Mouse (Mus musculus) kidney, embryonic 16.5 days (tissue): ENCODE results near the gene Tcea3. TPM values are rescaled to one million over a fixed set of nuclear protein-coding genes. Genes with fewer than 3 reads are reported as not detected.
A peak's percentile ranks its signal among the peaks of the same experiment; 100 is the strongest.

Source experiments
- ATAC-seq: fragments of 200-750 bp; cut with Nextera tagmentation; 2 replicates; pipeline ENCODE4 v1.8.0; 2017; ENCODE audit warnings: moderate TSS enrichment; ENCODE audit not compliant: low FRiP score, low TSS enrichment
- H3K27ac ChIP-seq: fragments of 300-500 bp; sonication (generic); 2 replicates; pipeline ENCODE4 v1.5.1; 2014; ENCODE audit warnings: low read length
- H3K27me3 ChIP-seq: fragments of 300-500 bp; sonication (generic); 2 replicates; pipeline ENCODE4 v1.6.1; 2014; ENCODE audit warnings: low read length, control low read depth, mixed read lengths; ENCODE audit not compliant: insufficient read depth
- H3K36me3 ChIP-seq: fragments of 300-500 bp; sonication (generic); 2 replicates; pipeline ENCODE4 v1.6.1; 2014; ENCODE audit warnings: low read length, control low read depth, mixed read lengths; ENCODE audit not compliant: insufficient read depth
- H3K4me1 ChIP-seq: fragments of 300-500 bp; sonication (generic); 2 replicates; pipeline ENCODE4 v1.6.1; 2014; ENCODE audit warnings: low read length, control low read depth, mixed read lengths; ENCODE audit not compliant: insufficient read depth
- H3K4me2 ChIP-seq: fragments of 300-500 bp; sonication (generic); replicated peaks from 2 replicates; pipeline ENCODE4 v1.6.1; 2014; ENCODE audit warnings: low read depth, low read length
- H3K4me3 ChIP-seq: fragments of 300-500 bp; sonication (generic); 2 replicates; pipeline ENCODE4 v1.5.1; 2014; ENCODE audit warnings: mild to moderate bottlenecking, low read length
- H3K9ac ChIP-seq: fragments of 300-500 bp; sonication (generic); replicated peaks from 2 replicates; pipeline ENCODE4 v1.6.1; 2014; ENCODE audit warnings: low read length
- H3K9me3 ChIP-seq: fragments of 300-500 bp; sonication (generic); 2 replicates; pipeline ENCODE4 v1.6.1; 2016; ENCODE audit warnings: low read length, control low read depth
- WGBS: fragments of 180-500 bp; shearing (Covaris S2); extraction: QIAGEN DNeasy Blood & Tissue Kit; methylation state at CpG from one replicate; pipeline ENCODE4 v1.1.7; 2014; 5-methylcytosine and 5-hydroxymethylcytosine counted together
- polyA plus RNA-seq: library from polyadenylated mRNA; unstranded; fragments of >200 nt; fragmentation: Nextera tagmentation; extraction: Ambion mirVana; gene quantifications from 2 replicates; pipeline ENCODE4 v1.2.1, GENCODE M21; 2015

The Tcea3 gene
- polyA plus RNA-seq, 1 experiment from 2014 or later, result 11.4 TPM

DNA sequence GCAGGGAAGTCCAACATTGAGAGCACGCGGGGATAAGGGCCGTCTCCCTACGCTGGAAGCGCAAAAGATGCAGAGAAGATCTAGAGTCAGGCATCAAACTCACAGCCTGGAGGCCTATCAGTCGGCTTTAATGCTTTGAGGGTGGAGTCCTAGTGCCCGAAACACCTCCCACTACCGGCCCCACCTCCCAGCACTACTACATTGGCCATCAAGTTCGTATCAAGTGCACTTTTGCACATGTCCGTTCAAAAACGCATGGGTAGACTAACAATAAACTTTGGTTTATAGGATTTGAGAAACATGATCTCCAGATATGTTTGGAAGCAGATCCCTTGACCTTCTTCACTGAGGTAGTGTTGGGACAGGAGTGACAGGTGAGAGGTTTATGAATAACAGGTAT lies 62.3 kb downstream of the Tcea3 start:
- Histone ChIP-seq H3K27ac (peak overlapping the region; percentile 98), H3K9me3 (no peaks in the 10 kb centered on the region), H3K9ac (peak overlapping the region; percentile 77), H3K36me3 (no peaks in the 10 kb centered on the region), H3K27me3 (no peaks in the 10 kb centered on the region), H3K4me2 (peak overlapping the region; percentile 93), H3K4me1 (peaks cover 31% of the 10 kb centered on the region), H3K4me3 (peak overlapping the region; percentile 100)
- 4% methylated on average over 11 of the region's 11 CpGs for WGBS
- peak; percentile 39; the same call in 1 of the 2 replicates for ATAC-seq

GRCm38 (mm10) chr4:136310229-136311041 lies 62.9 kb downstream of the Tcea3 start, which contains the start of gene Hnrnpr:
Gene Hnrnpr (plus strand): TSS chr4:136310942.
- Histone ChIP-seq H3K9me3 (no peaks in the 10 kb centered on the region), H3K4me3 (peak within 1 kb of the TSS; percentile 100), H3K36me3 (no peaks in the 10 kb centered on the region), H3K9ac (peak within 1 kb of the TSS; percentile 100), H3K4me2 (peak within 1 kb of the TSS; percentile 93), H3K4me1 (peaks cover 35% of the 10 kb centered on the region), H3K27ac (peak within 1 kb of the TSS; percentile 99), H3K27me3 (no peaks in the 10 kb centered on the region)
- WGBS, result under 1% methylated on average over 60 of the region's 65 CpGs
- ATAC-seq, result peak; percentile 99

DNA sequence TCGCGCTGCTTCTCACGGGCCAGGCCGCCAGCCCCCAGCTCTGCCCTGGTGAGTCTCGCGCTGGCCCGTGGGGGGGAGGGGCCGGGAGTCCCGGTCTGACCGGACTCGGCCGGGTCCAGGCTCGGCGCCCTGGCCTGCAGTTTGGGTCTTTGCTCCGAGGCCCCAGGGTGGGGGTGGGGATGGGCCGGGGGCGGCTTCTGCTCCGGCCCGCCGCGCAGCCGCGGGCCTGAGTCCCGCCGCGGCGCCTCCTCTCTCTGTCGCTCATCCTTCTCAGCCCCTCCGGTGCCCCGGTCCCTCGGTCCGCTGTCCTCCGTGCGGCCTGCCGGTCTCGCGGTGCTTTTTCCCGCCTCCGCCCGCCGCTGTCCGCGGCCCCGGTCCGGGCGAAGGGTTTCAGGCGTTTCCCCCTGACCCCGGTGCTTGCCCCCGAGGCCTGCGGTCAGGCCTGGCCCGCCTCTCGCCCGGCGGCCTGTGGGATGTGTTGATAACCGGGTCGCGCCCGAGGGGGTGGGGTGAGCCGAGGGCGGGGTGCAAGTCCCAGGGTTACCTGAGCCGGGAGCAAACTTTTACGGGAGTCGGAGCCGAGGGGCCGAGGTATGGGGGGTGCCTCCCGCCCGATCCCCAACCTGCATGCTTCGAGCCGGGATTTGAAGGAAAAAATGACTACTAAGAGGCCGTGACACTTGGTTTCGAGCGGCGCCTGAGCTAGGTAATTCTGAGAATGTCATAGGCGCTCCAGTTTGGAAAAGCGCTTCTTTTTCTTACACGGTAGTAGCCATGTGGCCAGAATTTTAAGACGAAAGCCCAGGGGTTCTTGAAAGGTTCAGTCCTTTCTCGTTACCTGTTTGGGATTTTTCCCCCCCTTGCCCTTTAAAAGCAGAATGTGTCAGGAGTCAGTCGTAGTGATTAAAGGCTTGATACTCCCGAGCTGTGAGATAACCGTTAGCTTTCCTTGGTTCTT lies 63.8 kb downstream of the Tcea3 start:
- no peaks in the 10 kb centered on the region for H3K27me3 ChIP-seq
- WGBS, result 0% methylated on average over 80 of the region's 81 CpGs

GRCm38 (mm10) chr4:136312616-136313015 lies 65.1 kb downstream of the Tcea3 start:
- no peaks in the 10 kb centered on the region for H3K9me3 ChIP-seq
- H3K4me1 ChIP-seq, result peaks cover 35% of the 10 kb centered on the region
- ATAC-seq, result no peak
- 7% methylated on average over 4 of the region's 4 CpGs for WGBS
- H3K9ac ChIP-seq, result peak overlapping the region; percentile 31
- peaks cover 7% of the 10 kb centered on the region; the same call in 1 of the 2 replicates for H3K36me3 ChIP-seq
- peak overlapping the region; percentile 79 for H3K4me2 ChIP-seq
- H3K4me3 ChIP-seq, result peak overlapping the region; percentile 100
- no peaks in the 10 kb centered on the region for H3K27me3 ChIP-seq
- no peak overlapping the region for H3K27ac ChIP-seq

More for the DNA sequence above, 63.8 kb downstream of the Tcea3 start:
- no peaks in the 10 kb centered on the region for H3K36me3 ChIP-seq
- H3K27ac ChIP-seq, result peak overlapping the region; percentile 99
- H3K9me3 ChIP-seq, result no peaks in the 10 kb centered on the region
- H3K4me2 ChIP-seq, result peak overlapping the region; percentile 79
- peak; percentile 19 for ATAC-seq
- H3K9ac ChIP-seq, result peak overlapping the region; percentile 100
- peaks cover 35% of the 10 kb centered on the region for H3K4me1 ChIP-seq
- peak overlapping the region; percentile 100 for H3K4me3 ChIP-seq

GRCm38 (mm10) chr4:136317667-136318066 lies 70.1 kb downstream of the Tcea3 start:
- Histone ChIP-seq H3K36me3 (peaks cover 43% of the 10 kb centered on the region; the same call in 1 of the 2 replicates), H3K4me2 (no peak overlapping the region), H3K4me3 (no peak overlapping the region), H3K27ac (no peak overlapping the region), H3K27me3 (no peaks in the 10 kb centered on the region), H3K9ac (no peak overlapping the region), H3K9me3 (no peaks in the 10 kb centered on the region), H3K4me1 (peaks cover 20% of the 10 kb centered on the region)
- no peak for ATAC-seq
- 88% methylated on average over 4 of the region's 4 CpGs for WGBS

GRCm38 (mm10) chr4:136320016-136320415 lies 72.5 kb downstream of the Tcea3 start:
- no peak for ATAC-seq
- H3K36me3 ChIP-seq, result peaks cover 58% of the 10 kb centered on the region; the same call in 1 of the 2 replicates
- no peaks in the 10 kb centered on the region for H3K9me3 ChIP-seq
- no peak overlapping the region for H3K27ac ChIP-seq
- H3K4me1 ChIP-seq, result peaks cover 2% of the 10 kb centered on the region; the same call in 1 of the 2 replicates
- H3K9ac ChIP-seq, result no peak overlapping the region
- 86% methylated on average over 4 of the region's 4 CpGs for WGBS
- no peak overlapping the region for H3K4me2 ChIP-seq
- H3K4me3 ChIP-seq, result no peak overlapping the region
- no peaks in the 10 kb centered on the region for H3K27me3 ChIP-seq

- no peaks in the 10 kb centered on the region for H3K4me1 ChIP-seq
- no peak overlapping the region for H3K9ac ChIP-seq
- no peaks in the 10 kb centered on the region for H3K27me3 ChIP-seq
- no peaks in the 10 kb centered on the region for H3K9me3 ChIP-seq
- no peak overlapping the region for H3K4me2 ChIP-seq
- H3K36me3 ChIP-seq, result peaks cover 63% of the 10 kb centered on the region
- WGBS, result 56% methylated on average over 2 of the region's 2 CpGs
- H3K27ac ChIP-seq, result no peak overlapping the region
- ATAC-seq, result no peak
- H3K4me3 ChIP-seq, result no peak overlapping the region
These were observed 76.7 kb downstream of the Tcea3 start for GRCm38 (mm10) chr4:136324226-136324625.

Other genes starting within 250 kb of the Tcea3 start
- gene Eloa, start 226.0 kb upstream of the Tcea3 start, polyA plus RNA-seq, result 45.1 and 45.2 TPM in 2 replicates
- 372 and 438 TPM in 2 replicates for gene Rpl11, start 194.3 kb upstream of the Tcea3 start, polyA plus RNA-seq
- 953 and 999 TPM in 2 replicates for gene Id3, start 104.2 kb upstream of the Tcea3 start, polyA plus RNA-seq
- gene E2f2, start 75.3 kb upstream of the Tcea3 start, polyA plus RNA-seq, result 7.3 and 8.3 TPM in 2 replicates
- gene Asap3, start 41.4 kb upstream of the Tcea3 start, polyA plus RNA-seq, result 5.8 and 6.0 TPM in 2 replicates
- 25.3 and 26.7 TPM in 2 replicates for gene Zfp46, start 37.0 kb downstream of the Tcea3 start, polyA plus RNA-seq
- gene Hnrnpr, start 63.2 kb downstream of the Tcea3 start, polyA plus RNA-seq, result 181 TPM in 2 replicates
- gene Htr1d, start 175.8 kb downstream of the Tcea3 start, polyA plus RNA-seq, result 0.44 and 0.72 TPM in 2 replicates
- 0.35 and 0.46 TPM in 2 replicates for gene 6030445D17Rik, start 214.5 kb downstream of the Tcea3 start, polyA plus RNA-seq
- 131 and 152 TPM in 2 replicates for gene Luzp1, start 222.0 kb downstream of the Tcea3 start, polyA plus RNA-seq